Comparison of ENCODE assay signal across 7 mouse cellular contexts in genomic region chr12:3960553-3960952, GRCm38 (mm10). TPM values are rescaled to one million over a fixed set of nuclear protein-coding genes. Genes with fewer than 3 reads are reported as not detected.
DNase-seq lines count a peak whose midpoint lies in the region; ATAC-seq and TF ChIP-seq lines count a peak whose summit lies in the region.

No protein-coding gene starts in this region.

- no peaks in the 10 kb centered on the region for H3K9me3 ChIP-seq in intestine, embryonic 16.5 days (ENCODE audit: control insufficient read depth, low read length)
- H3K9me3 ChIP-seq in neural tube, embryonic 12.5 days, result no peaks in the 10 kb centered on the region

- peak overlapping the region; percentile 90; the same call in 1 of the 2 replicates for H3K27ac ChIP-seq in testis, adult 2 months (ENCODE audit: control insufficient read depth, insufficient read depth, low read depth, low read length)
- H3K27ac ChIP-seq in embryonic fibroblast, embryonic 13.5 days (ENCODE audit: insufficient read depth, low read length), result no peak overlapping the region
- H3K27ac ChIP-seq in intestine, embryonic 16.5 days (ENCODE audit: low read length), result peak overlapping the region; percentile 84
- H3K27ac ChIP-seq in neural tube, embryonic 12.5 days, result peak overlapping the region; percentile 87

- peak overlapping the region; percentile 95 for H3K4me3 ChIP-seq in testis, adult 2 months (ENCODE audit: control insufficient read depth, low read depth, low read length)
- H3K4me3 ChIP-seq in embryonic fibroblast, embryonic 13.5 days (ENCODE audit: insufficient read depth, low read length), result peak overlapping the region; percentile 45
- H3K4me3 ChIP-seq in intestine, embryonic 16.5 days (ENCODE audit: low read length), result peak overlapping the region; percentile 60
- peak overlapping the region; percentile 62 for H3K4me3 ChIP-seq in neural tube, embryonic 12.5 days

- TF ChIP-seq POLR2A in testis, adult 2 months (IDR thresholded peaks at IDR 0.05; ENCODE audit: control insufficient read depth, low read depth, low read length), result no peak
- TF ChIP-seq POLR2A in embryonic fibroblast, embryonic 13.5 days (IDR thresholded peaks at IDR 0.05; ENCODE audit: low read depth, low read length), result peak; percentile 38; the same call in 1 of the 2 replicates

- no peaks in the 10 kb centered on the region for H3K36me3 ChIP-seq in testis, adult 2 months (ENCODE audit: control insufficient read depth, insufficient read depth, low read length)
- H3K36me3 ChIP-seq in intestine, embryonic 16.5 days (ENCODE audit: control insufficient read depth, insufficient read depth, low read length), result no peaks in the 10 kb centered on the region
- peaks cover 12% of the 10 kb centered on the region for H3K36me3 ChIP-seq in neural tube, embryonic 12.5 days

- H3K4me2 ChIP-seq in intestine, embryonic 16.5 days (ENCODE audit: low read depth, low read length), result peak overlapping the region; percentile 71
- H3K4me2 ChIP-seq in neural tube, embryonic 12.5 days (replicated peaks), result peak overlapping the region; percentile 90

- 42% methylated on average over 4 of the region's 4 CpGs for WGBS in intestine, embryonic 16.5 days
- WGBS in neural tube, embryonic 12.5 days, result 48% methylated on average over 4 of the region's 4 CpGs

- H3K9ac ChIP-seq in intestine, embryonic 16.5 days (ENCODE audit: low read depth, low read length), result peak overlapping the region; percentile 79
- peak overlapping the region; percentile 76 for H3K9ac ChIP-seq in neural tube, embryonic 12.5 days

- DNase-seq in testis, postnatal 14 days (ENCODE audit: low spot score), result no peak
- no peak for DNase-seq in adrenal gland, adult 2 months
- DNase-seq in thymus, postnatal 10 days (ENCODE audit: low spot score in 2 of 2), result no peak

- TF ChIP-seq CTCF in testis, adult 2 months (IDR thresholded peaks at IDR 0.05; ENCODE audit: control insufficient read depth, insufficient read depth, insufficient replicate concordance, low read depth, low read length), result no peak
- TF ChIP-seq CTCF in embryonic fibroblast, embryonic 13.5 days (IDR thresholded peaks at IDR 0.05; ENCODE audit: borderline replicate concordance, insufficient read depth, low read length), result no peak

- peak; percentile 22; the same call in 1 of the 2 replicates for ATAC-seq in intestine, embryonic 16.5 days
- no peak for ATAC-seq in neural tube, embryonic 12.5 days (ENCODE audit: low FRiP score, low read depth)

- H3K27me3 ChIP-seq in testis, adult 2 months (ENCODE audit: control insufficient read depth, insufficient read depth, low read length), result no peaks in the 10 kb centered on the region
- H3K27me3 ChIP-seq in intestine, embryonic 16.5 days (replicated peaks; ENCODE audit: control insufficient read depth, insufficient read depth, low read length), result no peaks in the 10 kb centered on the region
- no peaks in the 10 kb centered on the region; the same call in 1 of the 2 replicates for H3K27me3 ChIP-seq in neural tube, embryonic 12.5 days (replicated peaks)

- peaks cover 5% of the 10 kb centered on the region for H3K4me1 ChIP-seq in testis, adult 2 months (ENCODE audit: control insufficient read depth, insufficient read depth, low read length)
- H3K4me1 ChIP-seq in embryonic fibroblast, embryonic 13.5 days (ENCODE audit: control insufficient read depth, insufficient read depth, low read length), result no peaks in the 10 kb centered on the region
- peaks cover 6% of the 10 kb centered on the region for H3K4me1 ChIP-seq in intestine, embryonic 16.5 days (ENCODE audit: control insufficient read depth, insufficient read depth, low read length)
- peaks cover 4% of the 10 kb centered on the region for H3K4me1 ChIP-seq in neural tube, embryonic 12.5 days

RNA-seq across cellular contexts. Expression of gene Pomc, which starts 5.8 kb away (rescaled TPM):
- 11.4 and 16.3 TPM in 2 replicates for polyA plus RNA-seq in testis, adult 2 months (2012; rRNA removed)
- 0.52 TPM in 1 of 2 replicates, not detected in the other for polyA plus RNA-seq in embryonic fibroblast, embryonic 13.5 days (2011; ENCODE audit: insufficient read length, low read depth, missing spikeins)
- polyA plus RNA-seq in intestine, embryonic 16.5 days (2015; fragmentation: Nextera tagmentation; extraction: Ambion mirVana), result 2.4 and 2.5 TPM in 2 replicates
- 5.5 and 6.6 TPM in 2 replicates for polyA plus RNA-seq in neural tube, embryonic 12.5 days (2016; fragmentation: Nextera tagmentation; extraction: Ambion mirVana)
- 1 to 10 TPM in 1 of 2 experiments, under 1 TPM in 1; 0.49 to 1.4 TPM for total RNA-seq in adrenal gland, adult 2 months (2021)
- 0.27 and 0.44 TPM in 2 replicates for polyA plus RNA-seq in adrenal gland, adult 2 months (2012; rRNA removed)

Comparison
In these comparisons a context has a peak if more than half of its experiments do, and no peak if none do; other contexts are left out.
1. H3K4me3 ChIP-seq: peak in every context shown above with its lines; median percentile 95 in testis, adult 2 months; 62 in neural tube, embryonic 12.5 days; 60 in intestine, embryonic 16.5 days; 45 in embryonic fibroblast, embryonic 13.5 days.